ENCODE assay signal across 1 mouse cellular context in genomic region chr8:123564221-123564620, GRCm38 (mm10). TPM values are rescaled to one million over a fixed set of nuclear protein-coding genes. Genes with fewer than 3 reads are reported as not detected.
"Had no signal": no experiment of that assay in that cellular context is flagged by ENCODE, and none has a peak within 500 bp of the region (broad histone marks: within the 10 kb centered on the region; RNA-seq: fewer than 3 reads in every experiment).

No protein-coding gene starts in this region.

RNA-seq across cellular contexts. Expression of gene Dbndd1, which starts 49.0 kb away (rescaled TPM):
- polyA plus RNA-seq: spleen, adult 2 months had no signal
